Mouse (Mus musculus) B cell, adult 2 months (primary cell): ENCODE results near the gene Gpr4.

Experiments
- DNase-seq, 2 experiments: peaks; one replicate each; pipeline ENCODE4 v3.0.0; 2022

Gpr4 gene

DNA sequence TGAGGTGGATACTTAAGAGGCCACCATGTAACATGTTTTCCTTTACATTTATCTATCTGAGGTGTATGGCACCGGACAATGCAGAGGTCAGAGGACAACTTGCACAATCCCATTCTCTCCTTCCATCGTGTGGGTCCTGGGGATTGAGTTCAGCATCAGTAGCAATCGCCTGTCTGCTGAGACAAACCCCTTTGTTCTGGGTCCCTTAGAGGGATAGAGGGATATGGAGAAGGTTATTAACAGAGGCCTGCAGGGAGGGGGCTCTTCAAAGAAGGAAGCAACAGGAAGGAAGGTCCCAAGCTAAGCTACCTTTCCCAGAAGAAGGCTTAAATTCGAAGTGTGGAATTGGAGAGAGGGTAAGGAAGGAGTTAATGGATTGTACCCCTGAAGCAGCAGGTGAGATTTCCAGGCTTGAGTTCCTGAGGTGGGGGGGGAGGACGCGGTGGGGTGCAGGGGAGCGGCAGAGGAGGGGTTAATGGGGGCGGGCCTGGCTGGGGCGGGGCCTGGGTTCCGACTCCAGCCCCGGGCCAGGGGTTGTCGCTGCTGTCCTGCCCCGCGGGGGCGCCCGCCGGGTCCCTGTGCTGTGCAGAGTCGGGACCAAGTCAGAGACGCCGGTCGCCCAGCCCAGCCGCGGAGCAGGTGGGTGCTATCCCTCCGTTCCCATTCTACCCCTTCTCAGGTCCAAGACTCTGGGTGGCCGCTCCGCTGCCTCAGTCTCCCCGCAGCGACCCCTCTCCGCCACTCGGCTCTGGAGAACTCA lies at the start of gene Gpr4:
Gpr4 (plus strand) TSS at position 543 of the 760 bp plus-strand sequence.
- DNase-seq, result peak in 1 of 2 experiments; percentile 27

DNA sequence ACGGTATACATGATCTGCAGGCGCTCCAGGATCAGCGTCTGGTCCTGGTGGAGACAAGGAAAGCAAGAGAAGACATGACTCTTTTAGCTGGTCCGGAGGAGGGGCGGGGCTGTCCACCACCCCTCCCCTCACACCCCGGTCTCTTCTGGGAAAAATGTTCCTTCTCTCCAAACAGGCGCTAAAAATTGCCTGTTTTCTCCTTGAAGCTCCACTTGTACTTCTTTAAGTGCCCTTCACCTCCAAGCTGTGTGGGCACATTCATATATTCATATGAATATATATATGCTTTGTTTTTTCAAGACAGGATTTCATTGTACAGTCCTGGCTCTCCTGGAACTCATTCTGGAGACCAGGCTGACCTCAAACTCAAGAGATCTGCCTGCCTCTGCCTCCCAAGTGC lies 49.4 kb upstream of the Gpr4 start:
- no peak for DNase-seq

DNA sequence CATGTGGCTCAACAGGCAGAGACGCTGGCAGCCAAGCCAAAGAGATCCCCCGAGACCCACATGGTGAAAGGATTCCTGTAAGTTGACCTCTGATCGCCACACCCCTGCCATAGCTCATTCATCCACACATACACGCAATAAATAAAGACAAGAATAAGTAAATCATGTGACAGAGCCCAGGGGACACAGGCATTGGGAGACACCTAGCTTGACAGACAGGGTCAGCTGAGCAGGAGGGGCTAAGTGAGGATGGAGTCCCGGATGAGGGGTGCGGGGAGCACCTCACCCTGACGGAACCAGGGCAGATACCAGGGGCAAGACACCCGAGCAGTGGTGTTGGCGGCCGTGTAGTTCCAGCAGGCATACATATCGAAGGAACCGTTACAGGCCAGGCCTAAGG lies 48.6 kb upstream of the Gpr4 start:
- no peak for DNase-seq

DNA sequence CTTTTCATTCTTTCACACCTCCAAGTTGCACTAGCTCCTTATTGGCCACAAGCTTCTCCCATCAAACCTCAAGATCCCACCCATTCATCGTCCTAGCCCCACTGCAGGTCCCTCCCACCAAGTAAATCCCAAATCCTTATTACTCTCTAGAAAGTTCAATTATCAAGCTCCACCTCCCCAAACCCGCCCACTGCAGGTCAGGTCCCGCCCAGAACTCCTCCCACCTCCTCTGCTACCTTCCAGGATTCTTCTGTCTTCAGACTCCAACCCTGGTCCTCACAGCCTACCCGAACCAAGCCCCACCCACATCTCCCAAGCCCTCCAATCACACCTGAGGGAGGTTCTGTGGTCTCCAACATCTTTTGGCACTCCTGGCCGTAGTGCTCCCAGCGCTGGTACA lies 48.1 kb upstream of the Gpr4 start:
- DNase-seq, result peak; percentile 30 to 35

DNA sequence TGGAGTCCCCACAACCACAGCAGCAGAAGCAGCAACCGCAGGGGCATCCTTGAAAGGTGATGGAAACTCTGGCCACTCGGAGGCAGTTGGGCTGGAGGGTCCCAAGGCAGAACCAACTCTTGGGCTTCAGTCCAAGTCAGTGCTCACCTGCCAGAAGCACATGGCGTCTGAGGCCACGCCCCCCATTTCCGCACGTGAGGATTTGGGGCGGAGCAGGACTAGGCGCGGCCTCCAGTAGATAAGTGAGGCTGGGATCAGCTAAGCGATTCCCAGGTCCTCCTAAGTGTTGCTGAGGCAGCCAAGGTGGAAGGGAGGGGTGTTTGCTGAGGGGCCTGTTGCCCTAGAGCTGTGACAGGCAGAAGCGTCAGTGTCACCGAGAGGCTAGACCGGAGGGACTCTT lies 47.4 kb upstream of the Gpr4 start:
- peak; percentile 69 to 71 for DNase-seq

DNA sequence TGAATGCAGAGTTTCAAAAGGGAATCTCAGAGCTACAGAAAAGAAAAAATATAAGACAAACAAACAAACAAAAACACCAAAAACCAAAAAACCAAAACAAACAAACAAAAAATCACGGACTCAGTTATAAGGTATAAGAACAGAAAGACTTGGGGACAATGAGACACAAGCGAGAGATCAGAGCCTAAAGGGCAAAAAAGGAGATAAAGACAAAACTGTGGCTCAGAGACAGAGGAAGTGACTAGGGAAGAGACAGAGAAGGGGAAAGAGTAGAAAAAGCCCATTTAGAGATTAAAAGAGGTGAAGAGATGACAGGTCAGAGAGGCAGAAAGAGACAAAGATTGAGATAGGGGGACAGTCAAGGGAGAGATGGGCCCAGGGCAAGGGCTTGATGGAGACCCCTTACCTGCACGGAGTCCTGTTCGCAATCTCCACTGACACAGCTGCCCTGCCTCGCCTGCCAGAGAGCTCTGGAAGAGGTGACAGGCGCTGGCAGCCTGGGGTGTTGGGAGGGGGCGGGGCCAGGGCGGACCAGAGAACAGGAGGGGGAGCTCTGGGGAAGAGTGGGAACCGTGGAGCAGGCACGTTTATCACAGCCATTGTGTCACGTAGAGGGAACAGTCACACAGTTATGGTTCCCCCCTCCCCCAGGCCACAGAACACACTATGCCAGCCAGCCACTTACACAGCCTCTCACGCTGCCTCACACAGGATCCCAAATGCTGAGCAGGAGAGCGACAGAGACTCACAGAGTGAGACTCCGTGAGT lies 46.5 kb upstream of the Gpr4 start, which contains the start of gene Gipr:
Gipr (minus strand) TSS at position 472 of the 768 bp plus-strand sequence.
- DNase-seq, result no peak

DNA sequence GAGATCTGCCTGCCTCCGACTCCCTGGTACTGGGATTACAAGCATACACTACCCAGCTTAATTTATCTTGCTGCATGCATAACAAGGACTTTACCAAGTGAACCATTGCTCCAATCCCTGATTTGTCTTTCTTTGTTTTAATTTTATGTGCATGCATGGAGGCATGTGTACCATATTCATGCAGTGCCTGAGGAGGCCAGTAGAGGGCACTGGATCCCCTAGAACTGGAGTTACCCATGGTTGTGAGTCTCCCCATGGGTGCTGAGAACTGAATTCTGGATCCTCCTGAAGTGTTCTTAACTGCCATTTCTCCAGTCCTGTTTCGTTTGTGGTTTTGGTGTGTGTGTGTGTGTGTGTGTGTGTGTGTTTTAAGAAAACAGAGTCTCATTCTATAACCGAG lies 45.3 kb upstream of the Gpr4 start:
- peak in 1 of 2 experiments; percentile 28 for DNase-seq

DNA sequence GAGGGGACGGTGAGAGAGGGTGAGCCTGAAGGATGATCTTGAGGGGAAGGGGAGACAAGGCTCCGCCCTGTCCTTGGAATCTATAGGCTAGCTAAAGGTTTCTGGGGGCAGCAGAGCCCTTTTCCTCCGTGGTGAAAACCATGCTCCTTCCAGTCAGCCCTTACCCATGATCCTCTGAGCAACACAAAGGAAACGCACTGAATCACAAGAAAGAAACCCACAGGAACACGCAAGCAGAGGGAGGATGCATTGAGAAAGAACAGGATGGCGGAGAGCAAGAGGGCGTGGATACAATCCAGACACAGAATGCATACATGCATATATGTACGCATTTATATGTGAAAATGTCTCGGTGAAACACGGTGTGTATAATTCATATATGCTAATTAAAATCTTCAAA lies 42.8 kb upstream of the Gpr4 start:
- DNase-seq, result no peak

DNA sequence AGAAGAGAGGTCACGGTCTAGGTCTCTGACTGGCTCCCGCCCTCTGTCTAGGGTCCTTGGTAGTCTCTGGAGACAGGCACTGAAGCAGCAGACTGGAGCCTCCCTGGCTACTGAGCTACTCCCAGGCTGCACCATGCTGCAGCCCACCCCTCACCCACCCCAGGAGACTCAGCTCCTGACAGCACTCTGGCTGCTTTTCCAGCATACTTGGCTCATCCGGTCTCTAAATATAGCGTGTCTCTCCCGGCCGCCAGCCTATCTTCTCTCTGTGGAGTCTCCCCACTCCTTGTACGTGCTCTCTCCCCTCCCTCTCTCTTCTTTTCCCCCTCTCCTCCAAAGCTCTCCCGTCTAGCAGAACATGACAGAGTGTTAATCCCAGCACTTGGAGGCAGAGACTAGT lies 42.2 kb upstream of the Gpr4 start:
- DNase-seq, result no peak

DNA sequence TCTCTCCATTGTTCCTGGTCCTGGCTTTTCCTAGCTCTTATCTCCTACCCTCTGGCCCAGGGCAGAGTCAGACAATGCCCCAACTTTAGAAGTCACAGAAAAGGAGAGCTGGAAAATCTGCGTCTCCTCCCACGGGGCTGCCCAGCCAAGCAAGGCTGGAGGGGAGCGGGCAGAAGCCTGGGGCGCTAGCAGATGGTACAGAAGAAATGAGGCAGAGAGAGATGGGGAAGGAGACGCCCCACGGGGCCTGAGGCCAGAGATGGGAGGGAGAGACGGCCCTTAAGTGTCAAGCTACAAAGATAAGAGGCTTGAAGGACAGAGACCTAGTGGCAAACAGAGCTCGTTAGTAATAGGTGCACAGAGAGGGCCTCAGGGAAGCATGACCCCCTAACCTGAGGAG lies 40.5 kb upstream of the Gpr4 start:
- no peak for DNase-seq

DNA sequence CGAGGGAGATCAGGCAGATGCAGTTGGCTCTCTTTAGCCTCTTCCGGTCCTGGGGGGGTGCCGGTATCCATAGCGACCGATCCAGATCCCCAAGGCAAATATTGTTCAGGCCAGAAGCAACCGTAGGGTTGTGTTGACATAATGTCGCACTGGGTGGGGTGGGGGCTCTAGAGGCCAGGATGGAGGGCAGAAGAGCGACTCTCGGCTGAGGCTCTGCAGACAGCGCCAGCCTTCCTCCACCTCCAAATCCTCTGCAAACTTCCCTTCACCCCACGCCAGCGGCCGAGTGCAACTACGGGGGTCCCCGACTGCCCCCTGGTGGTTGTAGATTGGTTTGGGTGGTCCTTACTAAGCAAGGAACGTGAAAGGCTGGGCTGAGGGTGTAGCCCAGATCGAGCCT lies 39.5 kb upstream of the Gpr4 start:
- DNase-seq, result peak; percentile 86 to 89

DNA sequence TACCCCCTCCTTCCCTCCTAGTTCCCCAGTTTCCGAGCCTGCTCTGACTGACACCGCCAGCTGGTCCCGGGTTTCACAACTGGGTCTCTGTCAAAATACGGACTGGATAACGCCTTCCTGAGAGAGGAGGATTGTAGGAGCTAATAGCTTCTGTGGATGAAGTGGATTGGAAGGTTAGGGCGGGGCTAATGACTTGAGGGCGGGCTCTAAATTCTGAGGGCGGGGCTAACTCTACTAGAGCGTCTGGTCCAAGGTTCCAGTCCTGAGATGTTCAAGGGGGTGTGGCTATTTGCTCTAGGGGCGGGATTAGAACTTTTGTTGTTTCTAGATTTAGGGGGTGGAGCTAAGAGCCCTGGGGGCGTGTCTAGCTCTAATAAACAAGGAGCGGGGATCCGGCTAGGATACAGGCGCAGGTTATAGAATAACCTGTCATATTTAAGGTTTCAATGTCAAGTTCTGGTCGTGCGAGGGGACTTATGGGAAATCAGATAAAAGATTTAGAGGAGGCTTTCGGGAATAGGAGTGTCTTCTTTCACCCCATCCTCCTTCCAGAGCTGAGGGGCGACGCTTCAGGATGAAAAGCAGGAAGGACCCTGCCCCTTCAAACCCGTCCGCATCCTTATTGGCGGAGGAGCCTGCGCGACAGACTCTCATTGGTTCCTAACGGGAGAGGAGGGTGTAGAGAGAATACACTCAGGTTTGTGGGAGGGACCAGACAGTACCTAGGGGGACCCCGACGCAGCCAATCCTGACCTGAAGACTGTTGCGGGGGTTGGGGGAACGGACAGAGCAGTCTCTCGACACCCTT lies 36.4 kb upstream of the Gpr4 start, which contains the start of gene Eml2:
Eml2 (plus strand) TSS at position 714 of the 808 bp plus-strand sequence.
- DNase-seq, result peak; percentile 40 to 49

DNA sequence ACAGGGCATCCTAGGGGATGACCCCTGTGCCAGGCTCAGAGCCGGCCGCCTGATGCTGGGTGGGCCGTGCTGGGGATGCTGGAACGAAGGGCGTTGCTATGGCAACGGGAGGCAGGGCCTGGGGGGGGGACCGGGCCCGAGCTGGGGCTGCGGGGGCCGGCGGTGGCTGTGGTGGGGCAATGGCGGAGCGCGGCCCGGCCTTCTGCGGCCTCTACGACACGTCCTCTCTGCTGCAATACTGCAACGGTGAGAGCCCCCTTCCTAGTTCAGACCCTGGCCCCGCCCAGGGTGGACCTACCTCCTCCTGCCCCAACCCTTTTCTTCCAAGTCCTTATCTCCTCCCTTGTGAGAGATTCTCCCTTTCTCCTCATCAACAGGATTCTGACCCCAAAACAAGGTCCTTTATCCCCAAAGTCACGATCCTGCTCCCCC lies 35.8 kb upstream of the Gpr4 start:
- no peak for DNase-seq

DNA sequence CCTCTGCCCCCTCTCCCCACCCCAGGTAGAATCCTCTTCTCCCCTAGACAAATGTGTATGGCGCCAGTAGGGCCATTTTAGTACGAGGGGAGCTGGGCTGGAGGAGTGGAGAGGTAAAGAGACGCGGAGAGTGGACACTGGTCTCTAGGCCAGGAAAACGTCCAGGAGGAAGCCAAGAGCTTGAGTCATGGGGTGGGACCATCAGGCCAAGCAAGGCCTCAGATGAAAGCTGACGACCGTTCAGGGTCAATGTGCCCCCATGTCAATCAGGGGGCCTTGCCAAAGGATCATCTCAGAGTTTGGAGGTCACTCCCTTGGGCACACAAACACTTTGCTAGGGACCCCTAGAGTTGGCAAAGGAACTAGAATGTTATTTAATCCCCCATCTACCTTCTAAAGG lies 35.1 kb upstream of the Gpr4 start:
- no peak for DNase-seq

DNA sequence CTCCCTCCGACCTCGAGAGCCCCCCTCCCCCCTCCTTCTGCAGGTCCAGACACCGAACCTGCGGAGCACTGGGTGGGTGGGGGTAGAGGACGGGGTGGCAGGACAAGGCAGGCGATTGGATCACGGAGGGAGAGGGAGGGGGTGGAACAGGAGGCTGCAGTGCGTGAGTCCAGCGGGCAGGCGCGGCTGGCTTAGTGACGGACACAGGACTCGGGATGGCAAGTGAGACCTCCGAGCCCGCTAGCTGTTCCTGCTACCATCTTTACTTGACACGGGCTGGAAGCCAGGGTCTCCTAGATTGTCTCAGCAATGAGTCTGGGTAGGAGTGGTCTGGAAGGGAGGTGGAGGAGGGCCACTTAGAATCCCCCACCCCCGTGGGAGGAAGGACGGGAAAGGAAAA lies 34.3 kb upstream of the Gpr4 start:
- no peak for DNase-seq

DNA sequence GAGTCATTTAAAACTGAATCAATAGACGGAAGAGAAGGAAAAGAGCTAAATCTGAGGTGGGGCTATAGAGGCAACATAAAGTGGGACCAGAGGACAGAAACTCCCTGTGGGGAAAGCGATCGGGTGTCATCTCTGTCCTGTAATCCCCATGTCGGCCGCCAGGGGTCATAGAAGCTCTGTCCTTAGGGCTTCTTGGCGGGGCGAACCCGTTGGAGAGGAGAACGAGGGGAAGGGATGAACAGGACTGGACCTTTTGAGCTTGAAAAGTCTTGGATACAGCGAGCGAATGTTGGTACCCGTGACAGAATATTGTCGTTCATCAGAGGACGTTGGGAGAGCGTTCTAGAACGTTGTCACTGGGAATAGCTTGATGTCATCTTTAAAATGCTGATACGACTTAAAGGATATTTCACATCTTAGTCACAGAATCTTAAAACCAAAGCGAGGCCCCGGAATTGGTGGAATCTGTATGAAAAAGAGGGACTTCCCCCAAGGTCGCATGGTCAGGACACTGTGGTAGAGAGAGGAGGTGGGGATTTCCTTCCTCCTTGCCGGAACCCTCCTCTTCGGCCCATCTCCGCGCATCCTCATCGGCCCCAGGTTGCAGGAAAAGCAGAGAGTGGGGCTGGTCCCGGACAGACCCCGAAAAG lies 33.8 kb upstream of the Gpr4 start:
- peak; percentile 89 to 91 for DNase-seq

DNA sequence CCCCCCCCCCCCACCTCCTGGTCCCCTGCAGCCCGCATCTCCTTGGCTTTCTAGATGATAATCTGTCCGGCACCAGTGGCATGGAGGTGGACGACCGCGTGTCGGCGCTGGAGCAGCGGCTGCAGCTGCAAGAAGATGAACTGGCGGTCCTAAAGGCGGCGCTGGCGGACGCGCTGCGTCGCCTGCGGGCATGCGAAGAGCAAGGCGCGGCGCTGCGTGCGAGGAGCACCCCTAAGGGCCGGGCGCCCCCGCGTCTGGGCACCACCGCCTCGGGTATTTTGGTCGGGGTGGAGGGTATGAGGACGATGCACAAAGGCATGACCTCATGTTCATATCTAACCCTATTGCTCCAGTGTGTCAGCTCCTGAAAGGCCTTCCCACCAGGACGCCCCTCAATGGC lies 33.2 kb upstream of the Gpr4 start:
- peak; percentile 76 to 77 for DNase-seq

DNA sequence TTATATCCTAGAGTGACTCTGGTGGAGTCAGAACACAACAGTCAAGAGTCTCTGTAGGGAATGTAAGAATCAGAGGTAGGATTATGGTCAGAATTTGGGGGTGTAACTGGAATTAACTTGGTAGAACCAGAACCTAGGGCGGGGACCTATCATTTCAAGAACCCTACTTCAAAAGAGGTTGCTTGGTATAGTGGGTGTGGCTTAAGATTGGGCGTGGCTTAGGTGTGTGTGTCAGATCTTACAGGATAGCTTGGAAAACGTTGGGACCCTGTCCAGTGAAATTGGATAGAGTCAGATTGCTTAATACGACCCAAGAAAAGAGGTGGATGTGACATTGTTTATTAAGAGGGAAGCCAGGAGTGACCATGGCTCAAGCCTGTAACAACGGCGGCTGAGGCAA lies 32.4 kb upstream of the Gpr4 start:
- peak; percentile 31 to 32 for DNase-seq

DNA sequence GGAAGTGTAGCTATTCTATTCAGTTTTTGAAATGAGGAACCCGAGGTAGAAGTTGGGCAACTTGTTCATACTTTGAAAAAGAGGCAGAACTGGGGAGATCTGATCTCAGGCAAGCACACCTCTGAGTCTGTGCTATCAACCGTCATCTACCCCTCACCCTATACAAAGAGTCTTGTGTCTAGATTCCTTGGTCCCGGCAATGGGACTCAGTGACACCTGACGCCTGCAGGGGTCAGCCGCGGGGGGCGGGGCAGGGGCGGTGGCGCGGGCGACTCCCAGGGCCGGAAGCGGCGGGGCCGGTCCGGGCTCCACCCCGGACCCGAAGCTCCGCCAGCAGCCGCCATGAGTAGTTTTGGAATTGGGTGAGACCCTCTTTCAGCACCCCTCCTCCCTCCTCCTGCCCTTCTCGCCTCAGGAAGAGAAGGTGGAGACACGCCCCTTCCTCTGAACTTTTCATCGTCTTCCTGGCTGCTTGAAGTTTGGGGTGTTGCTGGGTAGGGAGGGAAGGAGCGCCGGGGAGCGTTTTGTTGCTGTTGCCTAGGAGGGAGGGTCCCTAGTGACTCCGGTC lies 31.4 kb upstream of the Gpr4 start:
- DNase-seq, result peak; percentile 44 to 50

DNA sequence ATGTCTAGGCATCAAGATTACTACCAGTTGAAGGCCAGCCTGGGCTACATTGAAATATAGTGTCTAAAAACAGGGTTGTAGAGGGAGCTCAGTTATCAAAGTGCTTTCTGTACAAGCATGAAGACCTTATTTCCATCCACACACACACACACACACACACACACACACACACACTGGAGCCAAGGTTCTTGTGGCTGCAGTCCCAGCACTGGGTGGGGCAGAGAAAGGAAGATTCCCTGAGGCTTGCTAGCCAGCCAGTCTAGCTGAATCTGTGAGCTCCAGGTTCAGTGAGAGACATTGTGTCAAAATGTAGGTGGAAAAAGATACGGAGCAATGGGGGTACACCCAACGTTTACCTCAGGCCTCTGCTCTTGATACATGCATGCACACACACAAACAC lies 28.1 kb upstream of the Gpr4 start:
- no peak for DNase-seq

DNA sequence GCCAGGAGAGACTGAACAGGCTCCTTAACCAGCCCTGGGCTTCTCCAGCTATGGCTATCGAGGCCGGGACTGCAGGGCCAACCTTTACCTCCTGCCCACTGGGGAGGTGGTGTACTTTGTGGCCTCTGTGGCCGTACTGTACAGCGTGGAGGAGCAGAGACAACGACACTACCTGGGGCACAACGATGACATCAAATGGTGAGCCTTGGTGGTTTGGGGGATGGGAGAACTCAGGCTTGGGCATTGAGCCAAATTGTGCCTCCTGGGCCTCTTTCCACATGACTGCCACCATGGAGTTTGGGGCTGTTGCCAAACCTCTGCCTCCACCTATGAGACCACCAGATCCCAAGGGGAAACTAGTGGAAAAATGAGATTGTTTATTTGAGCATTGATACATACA lies 27.6 kb upstream of the Gpr4 start:
- no peak for DNase-seq

DNA sequence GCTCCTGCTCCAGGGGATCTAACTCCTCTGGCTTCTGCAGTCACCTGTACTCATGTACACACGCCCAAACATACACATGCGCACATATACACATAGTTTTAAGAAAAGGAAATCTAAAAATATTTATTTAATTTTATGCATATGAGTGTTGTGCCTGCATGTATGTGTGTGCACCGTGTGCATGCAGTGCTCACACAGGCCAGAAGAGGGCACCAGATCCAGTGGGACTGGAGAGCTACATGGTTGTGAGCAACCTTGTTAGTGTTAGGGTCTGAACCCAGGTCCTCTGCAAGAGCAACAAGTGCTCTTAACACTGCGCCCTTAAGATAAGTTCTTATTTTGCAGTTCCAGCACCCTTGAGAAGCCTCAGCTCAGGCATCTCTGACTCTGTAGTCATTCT lies 17.7 kb upstream of the Gpr4 start:
- DNase-seq, result peak; percentile 42 to 43
